Mouse (Mus musculus): ENCODE results near the gene Rasl2-9.
"Not testable (repeated sequence)": the region's sequence is repeated elsewhere in the genome, so short reads cannot be mapped to it uniquely, and the experiment has no call there.

The Rasl2-9 gene

DNA sequence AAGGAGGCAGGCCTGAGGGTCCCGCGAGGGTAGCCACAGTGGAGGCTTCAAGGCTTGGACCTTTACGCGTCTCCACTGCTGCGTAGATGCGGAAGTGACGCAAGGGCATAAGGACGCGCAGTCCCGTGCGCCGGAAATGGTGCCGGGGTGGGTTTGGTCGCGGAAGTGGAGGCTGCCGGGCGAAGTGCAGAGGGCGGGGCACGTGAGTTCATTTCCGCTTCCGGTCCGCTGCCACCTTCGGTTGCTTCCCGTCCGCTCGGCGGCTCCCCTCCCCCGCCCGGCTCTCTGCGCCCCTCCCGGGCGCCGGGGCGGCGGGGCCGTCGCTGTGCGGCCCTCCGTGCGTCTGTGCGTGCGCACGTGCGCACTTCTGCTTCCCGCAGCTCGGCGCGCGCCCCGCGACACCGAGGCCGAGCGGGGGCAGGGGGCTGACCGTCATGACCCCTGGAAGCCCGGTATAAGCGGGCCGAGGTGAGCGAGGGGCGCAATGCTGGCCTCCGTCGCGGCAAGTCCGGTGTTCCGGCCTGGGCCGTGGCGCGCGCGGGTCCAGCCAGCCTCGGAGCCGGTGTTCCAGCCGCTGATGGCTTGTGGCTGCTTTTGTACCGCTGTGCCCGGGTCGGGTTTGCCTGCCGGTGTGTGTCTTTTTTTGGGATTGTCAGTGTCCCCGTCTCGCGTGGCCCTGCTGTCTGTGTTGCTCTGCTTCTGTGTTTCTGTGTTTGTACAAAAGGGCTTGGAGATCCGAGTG is 45.6 kb downstream of the Rasl2-9 start, which contains the start of gene Epn1:
Gene Epn1, plus strand, starts transcription at position 226 of the 742 bp plus-strand sequence.
- DNase-seq = peak; percentile 97

GRCm38 (mm10) chr7:5079365-5080009 is 46.3 kb downstream of the Rasl2-9 start:
- DNase-seq = not testable (repeated sequence)

DNA sequence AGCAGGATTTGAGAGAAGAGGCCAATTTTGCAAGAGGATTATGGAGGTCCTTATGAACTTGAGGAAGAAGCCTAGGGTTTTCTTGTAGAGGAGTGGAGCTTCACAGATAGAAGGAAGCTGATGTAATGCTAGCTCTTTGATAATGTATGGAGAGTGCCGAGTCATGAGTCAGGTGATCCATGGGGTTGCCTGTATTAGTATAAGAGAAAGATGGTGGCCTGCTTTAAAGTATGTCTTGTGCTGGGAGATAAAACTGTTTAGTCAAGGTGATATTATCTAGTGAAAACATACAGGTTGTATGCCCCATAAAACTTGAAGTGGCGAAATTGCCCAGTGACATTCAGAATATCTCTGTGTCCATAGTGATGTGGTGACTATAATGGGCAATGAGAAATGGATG is 48.8 kb downstream of the Rasl2-9 start:
- DNase-seq = no peak

GRCm38 (mm10) chr7:5074984-5075383 is 50.8 kb downstream of the Rasl2-9 start:
- DNase-seq = no peak
